Mouse (Mus musculus) cerebellum, adult 11 months (tissue): Measurements from ENCODE around the gene Atxn7l1.

ENCODE experiments used
- DNase-seq: peaks from one replicate; pipeline ENCODE4 v3.0.0; 2022

Gene Atxn7l1

GRCm38 (mm10) chr12:33280805-33281204 is 133.3 kb downstream of the Atxn7l1 start:
- peak; percentile 39 for DNase-seq

GRCm38 (mm10) chr12:33284344-33284936 is 136.9 kb downstream of the Atxn7l1 start:
- DNase-seq: no peak

DNA sequence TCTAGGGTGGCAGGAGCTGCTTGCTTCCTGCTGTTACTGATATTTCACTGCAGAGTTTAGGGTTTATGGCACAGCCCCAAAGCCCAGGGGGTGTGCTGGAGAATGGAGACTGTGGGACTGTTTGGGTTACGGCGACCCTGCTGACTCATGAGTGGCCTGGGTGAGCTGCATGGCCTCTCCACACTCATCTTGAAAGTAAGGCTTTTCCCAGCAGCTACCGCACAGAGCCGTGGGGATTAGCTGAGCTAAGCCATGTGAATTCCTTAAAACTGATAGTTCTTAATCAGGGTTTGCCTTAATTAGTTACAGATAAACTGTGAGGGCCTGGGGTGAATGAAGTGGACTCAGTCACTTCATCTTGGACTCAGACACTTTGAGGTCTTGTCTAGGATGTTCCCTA is 137.9 kb downstream of the Atxn7l1 start:
- no peak for DNase-seq

DNA sequence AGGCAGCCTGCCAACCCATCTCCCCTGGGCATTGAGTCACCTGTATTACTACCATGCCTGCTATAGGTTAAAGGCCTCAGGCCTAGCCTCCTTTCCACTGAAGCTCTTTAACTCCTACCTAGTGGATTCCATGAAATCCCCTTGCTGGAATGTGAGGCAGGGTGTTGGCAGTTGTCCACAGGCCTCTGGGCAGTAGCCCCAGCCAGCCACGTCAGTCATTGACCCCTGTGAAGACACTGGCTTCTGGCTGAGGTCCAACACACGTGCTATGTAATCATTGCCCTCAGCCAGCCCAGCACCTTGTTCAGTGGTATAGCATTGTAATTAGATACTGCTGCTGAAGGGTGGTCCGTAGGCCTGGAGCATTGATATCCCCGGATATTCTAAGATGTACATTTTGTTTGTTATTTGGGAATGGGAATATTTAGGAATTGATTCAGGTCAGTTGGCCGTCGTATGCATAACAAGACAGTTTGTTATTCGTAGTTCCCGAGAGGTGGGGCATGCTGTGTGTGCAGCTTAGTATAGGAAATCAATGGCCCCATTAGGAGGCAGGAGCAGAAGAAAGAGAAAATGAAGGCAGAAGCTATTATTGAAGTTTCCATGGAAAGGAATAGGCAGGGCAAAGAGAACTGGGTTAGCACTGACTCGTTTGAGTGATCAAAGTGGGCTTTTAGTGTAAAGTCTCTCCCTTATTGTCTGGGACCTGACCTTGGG is 138.6 kb downstream of the Atxn7l1 start:
- DNase-seq: no peak

DNA sequence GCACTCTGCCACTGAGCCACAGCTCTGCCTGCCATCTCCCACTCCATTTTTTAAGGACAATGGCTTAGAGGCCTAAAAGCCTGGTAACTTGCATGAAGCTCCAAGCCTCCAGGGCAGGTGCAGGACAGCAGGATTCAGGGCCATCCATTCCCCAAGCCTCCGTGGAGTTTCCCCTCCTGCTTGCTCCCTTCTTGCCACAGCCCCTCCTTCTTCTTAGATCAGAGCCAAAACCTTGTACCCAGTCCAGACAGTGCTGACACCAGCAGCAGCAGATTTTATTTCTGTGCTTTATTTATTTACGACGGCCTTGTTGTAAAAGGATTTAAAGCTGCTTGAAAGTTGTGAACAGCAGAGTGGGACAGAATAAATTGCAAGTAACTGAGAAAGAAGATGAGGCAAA is 140.2 kb downstream of the Atxn7l1 start:
- no peak for DNase-seq

DNA sequence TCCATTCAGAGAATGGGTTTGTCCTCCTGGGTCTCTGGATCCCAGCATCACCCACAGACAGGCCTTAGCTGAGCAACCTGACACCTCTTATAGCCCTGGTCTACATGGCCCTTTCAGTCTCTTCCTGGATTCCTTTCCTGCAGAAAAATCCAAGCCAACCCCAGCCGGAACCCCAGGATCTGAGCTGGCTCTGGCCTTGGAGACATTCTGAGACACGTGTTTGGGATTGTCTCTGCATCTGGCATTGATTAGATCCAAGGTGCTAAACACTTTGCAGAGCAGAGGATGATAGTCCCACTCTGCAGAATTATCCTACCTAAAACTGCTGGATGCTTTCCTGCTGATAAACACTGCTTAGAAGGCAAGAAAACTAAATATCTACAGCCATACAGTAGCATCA is 141.3 kb downstream of the Atxn7l1 start:
- no peak for DNase-seq

- no peak for DNase-seq
These were observed 154.6 kb downstream of the Atxn7l1 start for GRCm38 (mm10) chr12:33302070-33302469.

GRCm38 (mm10) chr12:33302523-33303383 is 155.3 kb downstream of the Atxn7l1 start:
- peak; percentile 33 for DNase-seq

DNA sequence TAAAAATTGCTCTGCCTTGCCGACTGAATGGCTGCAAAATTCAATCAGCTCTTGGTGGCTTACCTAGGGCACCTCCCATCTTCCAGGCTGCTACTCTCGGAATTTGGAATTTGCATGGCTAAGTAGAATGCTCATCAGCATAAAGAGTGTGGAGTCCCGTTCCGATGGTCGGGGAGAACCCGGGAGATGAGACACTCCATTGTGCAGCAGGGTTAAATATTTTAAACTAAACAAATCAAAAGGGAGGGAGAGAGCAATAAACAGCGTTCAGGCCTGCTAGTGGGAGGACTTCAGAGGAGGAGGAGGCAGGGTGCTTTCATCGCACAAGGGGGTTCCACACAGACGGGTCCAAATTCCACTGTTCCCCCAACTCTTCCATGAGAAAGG is 155.9 kb downstream of the Atxn7l1 start:
- no peak for DNase-seq

DNA sequence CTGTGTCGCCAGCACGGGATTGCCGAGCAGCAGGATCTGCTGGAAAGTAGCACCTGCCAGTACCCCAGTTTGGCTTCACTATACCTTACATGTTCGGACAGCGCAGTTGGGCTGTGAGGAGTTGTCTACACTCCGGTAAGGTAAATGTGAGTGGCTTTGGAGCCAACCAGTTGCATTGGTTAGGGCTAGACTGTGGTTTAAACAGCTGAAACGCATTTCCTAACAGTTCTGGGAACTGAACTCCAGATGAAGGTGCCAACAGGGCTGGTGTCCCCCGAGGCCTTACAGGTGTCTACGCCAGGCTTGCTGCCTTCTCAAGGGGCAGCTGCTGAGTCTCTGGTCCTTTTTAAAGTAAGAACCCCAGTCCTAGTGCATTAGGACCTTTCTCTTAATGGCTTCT is 157.6 kb downstream of the Atxn7l1 start:
- no peak for DNase-seq

- DNase-seq: no peak
These were observed 159.0 kb downstream of the Atxn7l1 start for GRCm38 (mm10) chr12:33306476-33306875.

GRCm38 (mm10) chr12:33308668-33309067 is 161.2 kb downstream of the Atxn7l1 start:
- no peak for DNase-seq

- DNase-seq: peak; percentile 81
These were observed 166.6 kb downstream of the Atxn7l1 start for GRCm38 (mm10) chr12:33313828-33314671.

- DNase-seq: no peak
These were observed 167.6 kb downstream of the Atxn7l1 start for GRCm38 (mm10) chr12:33314924-33315643.

- DNase-seq: no peak
These were observed 168.3 kb downstream of the Atxn7l1 start for GRCm38 (mm10) chr12:33315804-33316203.

- DNase-seq: no peak
These were observed 170.5 kb downstream of the Atxn7l1 start for GRCm38 (mm10) chr12:33317792-33318530.

DNA sequence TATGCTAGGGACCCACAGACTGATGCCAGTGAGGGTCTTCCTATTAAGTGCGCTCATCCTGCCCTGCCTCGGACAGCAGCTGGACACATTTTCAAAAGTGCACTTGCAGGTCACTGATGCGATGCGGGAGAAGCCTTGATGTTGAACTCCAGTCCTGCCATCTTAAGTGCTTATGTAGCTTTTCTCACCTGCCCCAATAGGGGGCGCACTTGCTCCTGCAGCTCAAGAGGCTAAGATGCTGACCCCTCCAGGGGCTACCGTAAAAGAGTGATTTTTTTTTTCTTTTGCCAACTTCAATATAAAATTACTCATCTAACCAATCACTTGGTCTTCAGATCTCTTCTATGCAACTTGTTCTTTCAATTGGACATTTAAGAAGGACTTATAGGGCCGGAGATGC is 175.1 kb downstream of the Atxn7l1 start:
- DNase-seq: no peak

DNA sequence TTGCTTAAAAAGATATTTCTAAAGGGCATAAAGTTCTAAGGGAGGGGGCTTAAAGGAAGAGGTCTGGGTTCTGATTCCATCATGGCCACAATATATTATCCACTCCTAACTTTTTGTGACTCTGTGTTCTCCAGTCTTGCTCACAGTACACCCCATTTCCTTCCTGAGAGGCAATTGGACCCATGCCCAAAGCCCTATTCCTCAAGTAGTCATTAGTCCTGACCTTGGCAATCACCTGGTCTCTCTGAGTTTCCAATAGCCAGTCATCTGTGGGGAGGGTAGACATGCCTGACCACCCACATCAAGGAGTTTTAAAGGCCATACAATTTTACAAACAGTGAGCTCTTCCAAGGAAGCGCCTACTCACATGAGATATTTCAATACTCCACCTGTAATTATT is 176.3 kb downstream of the Atxn7l1 start:
- DNase-seq: no peak

- DNase-seq: no peak
These were observed 177.9 kb downstream of the Atxn7l1 start for GRCm38 (mm10) chr12:33325424-33325823.

- no peak for DNase-seq
These were observed 184.6 kb downstream of the Atxn7l1 start for GRCm38 (mm10) chr12:33332046-33332445.

DNA sequence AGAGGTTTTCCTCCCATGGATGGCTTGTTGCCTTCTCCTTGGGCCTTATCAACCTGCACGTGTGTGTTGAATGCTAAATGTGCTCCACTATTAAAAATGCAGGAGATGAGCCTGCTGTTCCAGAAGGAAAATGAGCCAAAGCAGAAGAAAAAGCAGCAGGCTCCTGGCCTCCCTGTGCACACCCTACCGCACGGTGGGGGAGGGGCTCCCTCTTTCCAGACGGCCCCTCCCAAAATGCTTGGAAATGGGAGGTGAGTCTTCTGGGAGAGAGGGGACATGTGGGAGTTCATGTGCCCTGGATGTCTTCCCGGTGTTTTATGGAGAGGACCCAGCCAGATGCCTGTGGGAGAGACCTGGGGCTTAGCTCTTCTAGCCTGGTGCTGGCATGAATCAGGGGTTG is 185.3 kb downstream of the Atxn7l1 start:
- DNase-seq: peak; percentile 32
